10 mouse cellular contexts compared by ENCODE assay signal in the genomic region with DNA sequence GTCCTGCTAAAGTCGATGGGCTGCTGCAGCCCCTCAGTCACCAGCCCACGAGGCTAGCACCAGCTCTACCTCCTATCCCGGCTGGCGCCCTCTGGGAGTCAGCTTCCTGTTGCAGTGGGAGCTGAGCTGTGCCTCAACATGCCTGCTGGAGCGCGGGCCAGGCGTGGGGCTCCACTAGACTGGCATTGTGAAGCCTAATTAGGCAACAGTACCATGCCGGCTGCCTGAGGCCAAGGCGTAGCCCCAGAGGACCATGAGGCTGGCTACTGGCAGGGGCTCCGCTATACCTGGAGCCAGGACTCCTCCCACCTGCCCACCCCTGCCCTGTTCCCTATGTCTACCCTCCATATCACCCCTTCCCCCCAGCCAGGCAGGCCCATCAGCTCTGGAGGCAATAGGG. TPM values are rescaled to one million over a fixed set of nuclear protein-coding genes. Genes with fewer than 3 reads are reported as not detected.
DNase-seq lines count a peak whose midpoint lies in the region; ATAC-seq and TF ChIP-seq lines count a peak whose summit lies in the region.
"Had no signal": no experiment of that assay in that cellular context is flagged by ENCODE, and none has a peak within 500 bp of the region (broad histone marks: within the 10 kb centered on the region; RNA-seq: fewer than 3 reads in every experiment).

A gene (minus strand): TSS at position 61 of the 400 bp plus-strand sequence.

- no peak for ATAC-seq in hindbrain, embryonic 13.5 days (ENCODE audit: low FRiP score)
- peak; percentile 28; the same call in 1 of the 2 replicates for ATAC-seq in hindbrain, embryonic 14.5 days (ENCODE audit: low FRiP score)
- peak; percentile 33; the same call in 1 of the 2 replicates for ATAC-seq in limb, embryonic 15.5 days (ENCODE audit: insufficient number of reproducible peaks, low FRiP score, low TSS enrichment, low read depth)
- ATAC-seq: activated CD4-positive, CD25-positive, alpha-beta regulatory T cell, adult 4 months had no signal

- peaks cover 18% of the 10 kb centered on the region for H3K27me3 ChIP-seq in hindbrain, embryonic 10.5 days (ENCODE audit: insufficient read depth, poor library complexity, severe bottlenecking)
- 0 out of 2 replicates have a peak, but pooled peaks cover 11% of the 10 kb centered on the region for H3K27me3 ChIP-seq in hindbrain, embryonic 13.5 days
- H3K27me3 ChIP-seq in hindbrain, embryonic 14.5 days (ENCODE audit: control insufficient read depth, insufficient read depth, low read length): no peaks in the 10 kb centered on the region; the same call in 1 of the 2 replicates
- H3K27me3 ChIP-seq in limb, embryonic 15.5 days: no peaks in the 10 kb centered on the region
- no peaks in the 10 kb centered on the region for H3K27me3 ChIP-seq in kidney, adult 2 months (replicated peaks; ENCODE audit: control insufficient read depth, insufficient read depth, low read length)

- no peak for DNase-seq in hindbrain, embryonic 10.5 days (ENCODE audit: low spot score)
- DNase-seq in hindbrain, embryonic 14.5 days (ENCODE audit: low spot score): no peak
- DNase-seq in spleen, postnatal 4 days (ENCODE audit: low spot score in 2 of 2): no peak
- no peak for DNase-seq in kidney, adult 2 months
- no peak for DNase-seq in ovary, postnatal 36 days (ENCODE audit: low spot score)
- DNase-seq: thymus, postnatal 25 days had no signal

- H3K36me3 ChIP-seq in hindbrain, embryonic 10.5 days: no peaks in the 10 kb centered on the region
- no peaks in the 10 kb centered on the region for H3K36me3 ChIP-seq in hindbrain, embryonic 13.5 days
- H3K36me3 ChIP-seq in hindbrain, embryonic 14.5 days (replicated peaks; ENCODE audit: control insufficient read depth, insufficient read depth): no peaks in the 10 kb centered on the region
- H3K36me3 ChIP-seq in limb, embryonic 15.5 days: no peaks in the 10 kb centered on the region
- H3K36me3 ChIP-seq in kidney, adult 2 months (ENCODE audit: control insufficient read depth, insufficient read depth, low read length): no peaks in the 10 kb centered on the region

- H3K4me3 ChIP-seq in hindbrain, embryonic 10.5 days: no peak within 1 kb of the TSS
- H3K4me3 ChIP-seq in hindbrain, embryonic 13.5 days: no peak within 1 kb of the TSS
- no peak within 1 kb of the TSS for H3K4me3 ChIP-seq in cortical plate, adult 2 months (ENCODE audit: insufficient read depth, low read length)
- H3K4me3 ChIP-seq in hindbrain, embryonic 14.5 days (replicated peaks; ENCODE audit: low read length): no peak within 1 kb of the TSS
- peak within 1 kb of the TSS; percentile 7 for H3K4me3 ChIP-seq in limb, embryonic 15.5 days
- H3K4me3 ChIP-seq in kidney, adult 2 months (ENCODE audit: insufficient read depth, low read depth, low read length): no peak within 1 kb of the TSS

- TF ChIP-seq CTCF in cortical plate, adult 2 months (IDR thresholded peaks at IDR 0.05; ENCODE audit: extremely low read depth, insufficient read depth, low read length): no peak
- TF ChIP-seq CTCF in kidney, adult 2 months (conservative IDR thresholded peaks at IDR 0.05; ENCODE audit: insufficient read depth, insufficient read length, low read depth, low read length): no peak

- 71% methylated on average over 10 of the region's 10 CpGs for WGBS in hindbrain, embryonic 10.5 days
- WGBS in hindbrain, embryonic 13.5 days: 64% methylated on average over 10 of the region's 10 CpGs
- WGBS in hindbrain, embryonic 14.5 days: 50% methylated on average over 10 of the region's 10 CpGs
- WGBS in limb, embryonic 15.5 days: 49% methylated on average over 10 of the region's 10 CpGs
- 67% methylated on average over 10 of the region's 10 CpGs for WGBS in kidney, adult 2 months

- no peaks in the 10 kb centered on the region for H3K9me3 ChIP-seq in hindbrain, embryonic 10.5 days
- H3K9me3 ChIP-seq in hindbrain, embryonic 13.5 days: no peaks in the 10 kb centered on the region
- no peaks in the 10 kb centered on the region for H3K9me3 ChIP-seq in hindbrain, embryonic 14.5 days (ENCODE audit: control insufficient read depth, low read length)
- no peaks in the 10 kb centered on the region for H3K9me3 ChIP-seq in limb, embryonic 15.5 days

- peak within 1 kb of the TSS; percentile 64 for H3K27ac ChIP-seq in hindbrain, embryonic 10.5 days
- no peak within 1 kb of the TSS for H3K27ac ChIP-seq in hindbrain, embryonic 13.5 days
- no peak within 1 kb of the TSS for H3K27ac ChIP-seq in cortical plate, adult 2 months (ENCODE audit: insufficient read depth, low read length)
- no peak within 1 kb of the TSS for H3K27ac ChIP-seq in hindbrain, embryonic 14.5 days
- H3K27ac ChIP-seq in limb, embryonic 15.5 days: peak within 1 kb of the TSS; percentile 35
- H3K27ac ChIP-seq in kidney, adult 2 months (ENCODE audit: insufficient read depth, low read depth, low read length): no peak within 1 kb of the TSS

- H3K4me1 ChIP-seq in hindbrain, embryonic 10.5 days (replicated peaks): peaks cover 43% of the 10 kb centered on the region
- peaks cover 36% of the 10 kb centered on the region for H3K4me1 ChIP-seq in hindbrain, embryonic 13.5 days (replicated peaks)
- no peaks in the 10 kb centered on the region for H3K4me1 ChIP-seq in cortical plate, adult 2 months (ENCODE audit: control insufficient read depth, insufficient read depth, low read length)
- peaks cover 10% of the 10 kb centered on the region for H3K4me1 ChIP-seq in hindbrain, embryonic 14.5 days (replicated peaks; ENCODE audit: control insufficient read depth, insufficient read depth, low read length)
- peaks cover 27% of the 10 kb centered on the region for H3K4me1 ChIP-seq in limb, embryonic 15.5 days
- no peaks in the 10 kb centered on the region for H3K4me1 ChIP-seq in kidney, adult 2 months (ENCODE audit: control insufficient read depth, insufficient read depth, low read length)

- no peak within 1 kb of the TSS for H3K9ac ChIP-seq in hindbrain, embryonic 13.5 days
- H3K9ac ChIP-seq in hindbrain, embryonic 14.5 days: no peak within 1 kb of the TSS
- H3K9ac ChIP-seq in limb, embryonic 15.5 days: no peak within 1 kb of the TSS

- H3K4me2 ChIP-seq in hindbrain, embryonic 13.5 days: no peak within 1 kb of the TSS
- no peak within 1 kb of the TSS for H3K4me2 ChIP-seq in hindbrain, embryonic 14.5 days (replicated peaks)
- peak within 1 kb of the TSS; percentile 21 for H3K4me2 ChIP-seq in limb, embryonic 15.5 days

- no peak for TF ChIP-seq POLR2A in cortical plate, adult 2 months (IDR thresholded peaks at IDR 0.05; ENCODE audit: extremely low read depth, insufficient read depth, low read length)
- no peak for TF ChIP-seq POLR2A in kidney, adult 2 months (IDR thresholded peaks at IDR 0.05; ENCODE audit: low read depth, low read length)

RNA-seq across cellular contexts. Expression of the gene that starts here (rescaled TPM):
- polyA plus RNA-seq in hindbrain, embryonic 10.5 days (2016; fragmentation: Nextera tagmentation; extraction: Ambion mirVana): 2.1 and 2.6 TPM in 2 replicates
- 8.4 and 11.1 TPM in 2 replicates for polyA plus RNA-seq in hindbrain, embryonic 13.5 days (2015; fragmentation: Nextera tagmentation; extraction: Ambion mirVana)
- 66.4 and 70.6 TPM in 2 replicates for polyA plus RNA-seq in cortical plate, adult 2 months (2012; rRNA removed)
- 13.4 and 13.8 TPM in 2 replicates for polyA plus RNA-seq in hindbrain, embryonic 14.5 days (2014; fragmentation: Nextera tagmentation; extraction: Ambion mirVana)
- polyA plus RNA-seq in limb, embryonic 15.5 days (2015; fragmentation: Nextera tagmentation; extraction: Ambion mirVana): 11.6 and 13.7 TPM in 2 replicates
- polyA plus RNA-seq in kidney, adult 2 months (2012; rRNA removed): 0.52 and 2.3 TPM in 2 replicates
- polyA plus RNA-seq: activated CD4-positive, CD25-positive, alpha-beta regulatory T cell, adult 4 months had no signal

Comparison
In these comparisons a context has a peak if more than half of its experiments do, and no peak if none do; other contexts are left out.
1. H3K27ac ChIP-seq: peak in hindbrain, embryonic 10.5 days (single experiment) and limb, embryonic 15.5 days (single experiment); none in hindbrain, embryonic 13.5 days (single experiment), cortical plate, adult 2 months (single experiment), hindbrain, embryonic 14.5 days (single experiment) and kidney, adult 2 months (single experiment).